Mouse (Mus musculus) adrenal gland, postnatal 14 days (tissue): ENCODE measurements around the gene Sdc3. TPM values are rescaled to one million over a fixed set of nuclear protein-coding genes. Genes with fewer than 3 reads are reported as not detected.

ENCODE experiments used
- total RNA-seq: library from RNA; stranded (reverse); gene quantifications from 2 replicates; pipeline ENCODE4 v1.2.3, GENCODE M21; 2021

Gene Sdc3
- total RNA-seq, 1 experiment from 2014 or later = 233 TPM

Other genes starting within 250 kb of the Sdc3 start
- gene Nkain1, start 218.4 kb upstream of the Sdc3 start, total RNA-seq = 6.6 and 7.4 TPM in 2 replicates
- 78.5 and 84.8 TPM in 2 replicates for gene Pum1, start 129.2 kb upstream of the Sdc3 start, total RNA-seq
- gene Laptm5, start 120.6 kb downstream of the Sdc3 start, total RNA-seq = 15.2 and 52.4 TPM in 2 replicates
- not detected in 2 replicates for gene Matn1, start 151.8 kb downstream of the Sdc3 start, total RNA-seq